Mouse (Mus musculus): ENCODE data around the gene Myom1.

DNA sequence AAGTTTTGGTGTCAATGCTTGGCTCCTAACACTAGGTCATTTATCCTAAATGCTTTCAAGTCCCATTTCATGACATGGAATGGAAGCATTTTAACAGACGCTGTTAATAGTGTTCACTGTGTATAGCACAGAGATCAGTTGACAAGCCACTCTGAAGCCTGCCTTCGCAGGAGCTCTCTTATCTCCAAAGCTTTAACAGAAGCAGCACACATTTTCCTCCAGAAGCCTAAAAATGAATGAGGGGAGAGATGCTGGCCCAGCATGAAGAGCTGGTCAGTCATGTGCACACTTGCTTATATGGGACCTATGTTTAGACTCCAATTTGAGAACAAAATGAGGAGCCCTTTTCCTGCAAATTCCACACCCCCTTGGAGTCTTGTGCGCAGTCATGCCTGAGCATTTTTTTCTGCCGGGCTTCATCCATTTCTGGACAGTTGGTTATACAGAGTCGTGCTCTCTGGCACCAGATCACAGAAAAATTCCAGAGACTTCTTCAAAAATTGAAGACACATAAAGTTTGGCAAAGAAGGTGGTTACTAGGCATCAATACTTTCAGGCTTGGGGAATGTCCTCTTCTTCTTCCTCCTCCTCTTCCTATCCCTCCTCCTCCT lies 165.9 kb downstream of the Myom1 start:
- TF ChIP-seq POLR2A (IDR thresholded peaks at IDR 0.05; ENCODE audit: borderline replicate concordance, insufficient read depth, low read length) (no peak), CTCF (IDR thresholded peaks at IDR 0.05; ENCODE audit: borderline replicate concordance, insufficient read depth, low read depth, low read length) (no peak)

Measured in cerebellum, adult 2 months (tissue).